Mouse (Mus musculus) CH12.LX (cell line): ENCODE data around the gene Smarca4.

ENCODE experiments used
- CHD1 ChIP-seq: IDR thresholded peaks from 2 replicates; pipeline ENCODE4 v1.6.1; 2012; ENCODE audit warnings: low read depth, low read length, improper control_type of control experiment, inconsistent platforms
- CTCF ChIP-seq, 2 experiments: IDR thresholded peaks in 1 of 2; conservative IDR thresholded peaks in 1 of 2; 2 replicates each; pipeline ENCODE4 v1.5.1; 2011 to 2012; ENCODE audit warnings: low read depth in 2 of 2, low read length in 2 of 2, improper control_type of control experiment in 1 of 2, inconsistent platforms in 1 of 2, mild to moderate bottlenecking in 1 of 2, moderate library complexity in 1 of 2
- E2F4 ChIP-seq: IDR thresholded peaks from 2 replicates; pipeline ENCODE4 v1.6.1; 2011; ENCODE audit warnings: low read depth, low read length, improper control_type of control experiment; ENCODE audit not compliant: insufficient replicate concordance
- ELF1 ChIP-seq: IDR thresholded peaks from 2 replicates; pipeline ENCODE4 v1.6.1; 2014; ENCODE audit warnings: low read depth, mild to moderate bottlenecking, inconsistent platforms, low read length, improper control_type of control experiment
- EP300 ChIP-seq: IDR thresholded peaks from 2 replicates; pipeline ENCODE4 v1.6.1; 2011; ENCODE audit warnings: low read length, improper control_type of control experiment
- JUND ChIP-seq: conservative IDR thresholded peaks from 2 replicates; pipeline ENCODE4 v1.6.1; 2011; ENCODE audit warnings: low read depth, low read length, improper control_type of control experiment
- MAFK ChIP-seq: IDR thresholded peaks from 2 replicates; pipeline ENCODE4 v1.6.1; 2011; ENCODE audit warnings: low read length, improper control_type of control experiment; ENCODE audit not compliant: insufficient replicate concordance
- MAX ChIP-seq: IDR thresholded peaks from 2 replicates; pipeline ENCODE4 v1.6.1; 2011; ENCODE audit warnings: low read length, improper control_type of control experiment
- POLR2A ChIP-seq: IDR thresholded peaks from 2 replicates; pipeline ENCODE4 v1.6.1; 2011; ENCODE audit warnings: low read depth, mild to moderate bottlenecking, improper control_type of control experiment, low read length
- POLR2AphosphoS2 ChIP-seq: IDR thresholded peaks from 2 replicates; pipeline ENCODE4 v1.6.1; 2011; ENCODE audit warnings: low read depth, low read length, improper control_type of control experiment
- RAD21 ChIP-seq: IDR thresholded peaks from 2 replicates; pipeline ENCODE4 v1.6.1; 2011; ENCODE audit warnings: low read depth, mild to moderate bottlenecking, low read length, improper control_type of control experiment, moderate library complexity
- SIN3A ChIP-seq: IDR thresholded peaks from 2 replicates; pipeline ENCODE4 v1.6.1; 2012; ENCODE audit warnings: low read length, improper control_type of control experiment, inconsistent platforms
- ZMIZ1 ChIP-seq: IDR thresholded peaks from 2 replicates; pipeline ENCODE4 v1.6.1; 2012; ENCODE audit warnings: low read depth, mild to moderate bottlenecking, inconsistent platforms, low read length, improper control_type of control experiment

DNA sequence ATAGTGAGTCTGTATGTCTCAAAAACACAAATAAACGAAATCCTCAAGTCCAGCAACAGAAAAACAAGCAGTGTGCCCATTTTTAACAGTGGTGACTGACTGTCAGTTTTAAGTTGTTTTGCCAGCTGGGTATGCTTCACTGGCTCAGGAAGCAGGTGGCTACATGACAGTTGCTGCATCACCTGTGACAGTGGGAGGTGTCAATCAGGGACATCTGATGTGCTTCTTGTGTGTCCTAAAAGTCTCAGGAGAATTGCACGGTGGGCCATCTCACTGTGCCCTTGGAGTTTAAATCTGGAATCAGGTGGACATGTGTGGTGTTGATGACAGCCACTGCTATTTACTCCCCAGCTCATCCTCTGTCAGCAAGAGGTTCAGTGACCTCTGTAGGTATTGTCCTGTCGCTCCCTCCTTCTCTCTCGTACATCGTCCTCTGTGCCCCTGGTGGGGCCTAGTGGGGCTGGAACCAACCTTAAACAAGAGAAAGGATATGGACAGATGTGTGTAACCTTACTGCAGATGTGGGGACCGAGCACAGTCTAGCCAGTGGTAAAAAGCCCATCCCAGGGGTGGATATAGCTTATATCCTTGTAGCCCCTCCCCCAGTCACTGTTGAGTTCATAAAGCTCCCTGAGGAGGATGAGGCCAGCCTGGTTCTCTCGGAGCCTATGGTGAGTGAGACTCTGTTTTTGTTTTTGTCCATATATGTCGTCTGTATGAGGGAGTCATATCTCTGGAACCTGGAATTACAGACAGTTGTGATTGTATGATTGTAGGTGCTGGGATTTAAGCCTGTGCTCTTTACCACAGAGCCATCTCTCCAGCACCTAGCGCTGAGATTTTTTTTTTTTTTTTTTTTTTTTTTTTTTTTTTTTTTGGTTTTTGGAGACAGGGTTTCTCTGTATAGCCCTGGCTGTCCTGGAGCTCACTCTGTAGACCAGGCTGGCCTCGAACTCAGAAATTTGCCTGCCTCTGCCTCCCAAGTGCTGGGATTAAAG lies 9.7 kb downstream of the Smarca4 start:
- no peak for TF ChIP-seq CTCF (conservative IDR thresholded peaks at IDR 0.05 in 1 of 2, IDR thresholded peaks at IDR 0.05 in 1 of 2; ENCODE audit: low read depth in 2 of 2, low read length in 2 of 2)
- peak; percentile 86 for TF ChIP-seq SIN3A
- TF ChIP-seq POLR2A: no peak
- TF ChIP-seq ELF1: no peak
- TF ChIP-seq CHD1: no peak
- no peak for TF ChIP-seq RAD21
- no peak for TF ChIP-seq MAFK
- TF ChIP-seq JUND: no peak
- TF ChIP-seq MAX: no peak
- TF ChIP-seq POLR2AphosphoS2: no peak
- no peak for TF ChIP-seq EP300
- no peak for TF ChIP-seq E2F4
- no peak for TF ChIP-seq ZMIZ1
